Mouse (Mus musculus): Measurements from ENCODE around the gene Dcaf6.

DNA sequence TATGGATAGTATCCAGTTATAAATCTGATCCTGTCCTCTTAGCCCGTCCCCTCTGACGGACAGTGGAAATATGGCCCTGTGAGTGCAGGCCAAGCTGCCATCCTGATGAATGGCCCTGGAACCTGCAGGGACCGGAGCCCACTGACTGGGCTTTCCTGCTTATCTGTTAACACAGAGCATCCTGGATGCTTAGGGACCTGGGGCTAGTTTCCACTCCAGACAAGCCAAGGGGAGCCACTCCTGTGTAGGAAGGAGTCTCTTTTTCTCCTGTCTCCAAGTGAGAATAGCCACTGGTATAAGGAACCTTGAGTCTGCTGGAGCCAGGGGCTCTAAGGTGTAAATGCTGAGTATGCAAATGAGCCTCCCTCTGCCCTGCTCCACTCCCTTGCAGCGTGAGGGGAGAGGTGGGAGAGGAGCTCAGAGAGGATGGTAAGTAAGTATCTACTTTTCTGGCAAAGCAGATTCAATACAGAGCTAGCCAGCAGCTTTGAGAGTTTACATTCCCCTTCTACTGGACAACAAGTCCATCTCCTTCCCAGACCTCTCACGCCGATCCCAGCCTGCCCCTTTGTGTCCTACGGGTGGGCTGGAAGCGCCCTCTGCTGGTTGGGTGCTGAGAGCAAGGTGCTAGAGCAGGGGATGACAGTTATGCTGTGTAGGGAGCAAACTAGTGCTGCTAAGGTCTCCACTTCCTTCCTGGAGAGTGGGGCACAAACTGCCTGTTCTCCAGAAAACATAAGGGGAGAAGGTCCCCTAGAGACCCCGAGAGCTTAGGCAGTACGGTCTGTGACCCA lies 139.9 kb downstream of the Dcaf6 start:
- TF ChIP-seq CTCF (IDR thresholded peaks at IDR 0.05; ENCODE audit: extremely low read depth, insufficient read depth, low read length): peak; percentile 87
- TF ChIP-seq POLR2A (IDR thresholded peaks at IDR 0.05; ENCODE audit: extremely low read depth, insufficient read depth, low read length): no peak
